Mouse (Mus musculus) CD4-positive, CD25-positive, alpha-beta regulatory T cell, adult 9 weeks (primary cell): Measurements from ENCODE around the gene Sptlc3. TPM values are rescaled to one million over a fixed set of nuclear protein-coding genes. Genes with fewer than 3 reads are reported as not detected.

Experiments
- polyA plus RNA-seq: library from polyadenylated mRNA; unstranded; fragments of 100-300 nt; shearing (Covaris generic); gene quantifications from one replicate; pipeline ENCODE4 v1.2.1, GENCODE M21; 2017

The Sptlc3 gene
- polyA plus RNA-seq, result not detected

GRCm38 (mm10) chr2:139493836-139494235 is at the start of gene Sptlc3:
Sptlc3 (plus strand) TSS chr2:139493913.

GRCm38 (mm10) chr2:139677809-139678274 is 184.1 kb downstream of the Sptlc3 start, which contains the start of gene Ism1:
Ism1 (plus strand) TSS chr2:139678178.

Other genes with a start within 250 kb of the Sptlc3 start
- gene Ism1, start 184.3 kb downstream of the Sptlc3 start, polyA plus RNA-seq, result 0.09 TPM